Mouse (Mus musculus) forebrain, embryonic 13.5 days (tissue): ENCODE data around the gene Usf2. TPM values are rescaled to one million over a fixed set of nuclear protein-coding genes. Genes with fewer than 3 reads are reported as not detected.

Source experiments
- ATAC-seq: fragments of 200-750 bp; cut with Nextera tagmentation; 2 replicates; pipeline ENCODE4 v1.8.0; 2017
- H3K27ac ChIP-seq: fragments of 300-500 bp; sonication (generic); 2 replicates; pipeline ENCODE4 v1.5.1; 2015; ENCODE audit warnings: inconsistent platforms, mild to moderate bottlenecking, moderate library complexity
- H3K27me3 ChIP-seq: fragments of 300-500 bp; sonication (generic); 2 replicates; pipeline ENCODE4 v1.6.1; 2015; ENCODE audit warnings: mild to moderate bottlenecking, inconsistent platforms
- H3K36me3 ChIP-seq: fragments of 300-500 bp; sonication (generic); 2 replicates; pipeline ENCODE4 v1.6.1; 2015; ENCODE audit warnings: mild to moderate bottlenecking, inconsistent platforms; ENCODE audit not compliant: poor library complexity, severe bottlenecking
- H3K4me1 ChIP-seq: fragments of 300-500 bp; sonication (generic); 2 replicates; pipeline ENCODE4 v1.6.1; 2015; ENCODE audit warnings: inconsistent platforms
- H3K4me2 ChIP-seq: fragments of 300-500 bp; sonication (generic); 2 replicates; pipeline ENCODE4 v1.6.1; 2015; ENCODE audit warnings: inconsistent platforms, mild to moderate bottlenecking, moderate library complexity
- H3K4me3 ChIP-seq: fragments of 300-500 bp; sonication (generic); 2 replicates; pipeline ENCODE4 v1.5.1; 2015; ENCODE audit warnings: mild to moderate bottlenecking, inconsistent platforms
- H3K9ac ChIP-seq: fragments of 300-500 bp; sonication (generic); 2 replicates; pipeline ENCODE4 v1.6.1; 2015; ENCODE audit warnings: mild to moderate bottlenecking, inconsistent platforms
- H3K9me3 ChIP-seq: fragments of 300-500 bp; sonication (generic); replicated peaks from 2 replicates; pipeline ENCODE4 v1.6.1; 2016; ENCODE audit warnings: inconsistent platforms
- WGBS: fragments of 180-500 bp; shearing (Covaris S2); methylation state at CpG from one replicate; pipeline ENCODE4 v1.1.7; 2015; 5-methylcytosine and 5-hydroxymethylcytosine counted together
- polyA plus RNA-seq: library from polyadenylated mRNA; unstranded; fragments of >200 nt; fragmentation: Nextera tagmentation; extraction: Ambion mirVana; gene quantifications from 2 replicates; pipeline ENCODE4 v1.2.1, GENCODE M21; 2015

The Usf2 gene
- polyA plus RNA-seq, 1 experiment from 2014 or later, result 24.4 TPM

GRCm38 (mm10) chr7:30972426-30973250 lies 16.0 kb upstream of the Usf2 start:
- WGBS, result 3% methylated on average over 41 of the region's 41 CpGs

GRCm38 (mm10) chr7:30971901-30972300 lies 15.3 kb upstream of the Usf2 start:
- Histone ChIP-seq H3K4me2 (peak overlapping the region; percentile 75), H3K9ac (no peak overlapping the region), H3K27me3 (peaks cover 14% of the 10 kb centered on the region), H3K9me3 (no peaks in the 10 kb centered on the region), H3K36me3 (peaks cover 5% of the 10 kb centered on the region; the same call in 1 of the 2 replicates), H3K4me1 (peaks cover 11% of the 10 kb centered on the region), H3K27ac (no peak overlapping the region), H3K4me3 (no peak overlapping the region; the same call in 1 of the 2 replicates)
- no peak for ATAC-seq
- 94% methylated on average over 15 of the region's 15 CpGs for WGBS

More at GRCm38 (mm10) chr7:30972426-30973250, 16.0 kb upstream of the Usf2 start:
- Histone ChIP-seq H3K4me1 (peaks cover 11% of the 10 kb centered on the region), H3K27me3 (peaks cover 14% of the 10 kb centered on the region), H3K9ac (peak overlapping the region; percentile 68), H3K9me3 (no peaks in the 10 kb centered on the region), H3K4me3 (peak overlapping the region; percentile 43), H3K4me2 (peak overlapping the region; percentile 75), H3K27ac (no peak overlapping the region), H3K36me3 (peaks cover 5% of the 10 kb centered on the region; the same call in 1 of the 2 replicates)
- ATAC-seq, result peak; percentile 44

GRCm38 (mm10) chr7:30969174-30969573 lies 12.6 kb upstream of the Usf2 start:
- no peak for ATAC-seq
- no peak overlapping the region for H3K4me2 ChIP-seq
- H3K4me1 ChIP-seq, result peaks cover 11% of the 10 kb centered on the region
- no peaks in the 10 kb centered on the region for H3K9me3 ChIP-seq
- H3K27ac ChIP-seq, result no peak overlapping the region
- 95% methylated on average over 4 of the region's 4 CpGs for WGBS
- no peak overlapping the region for H3K9ac ChIP-seq
- no peak overlapping the region for H3K4me3 ChIP-seq
- peaks cover 14% of the 10 kb centered on the region for H3K27me3 ChIP-seq
- peaks cover 5% of the 10 kb centered on the region; the same call in 1 of the 2 replicates for H3K36me3 ChIP-seq

GRCm38 (mm10) chr7:30968611-30969010 lies 12.0 kb upstream of the Usf2 start:
- Histone ChIP-seq H3K4me1 (peaks cover 8% of the 10 kb centered on the region), H3K9me3 (no peaks in the 10 kb centered on the region), H3K36me3 (peaks cover 5% of the 10 kb centered on the region; the same call in 1 of the 2 replicates), H3K9ac (no peak overlapping the region), H3K4me2 (no peak overlapping the region), H3K27me3 (peaks cover 13% of the 10 kb centered on the region), H3K27ac (no peak overlapping the region), H3K4me3 (no peak overlapping the region)
- no peak for ATAC-seq
- 91% methylated on average over 8 of the region's 8 CpGs for WGBS

- Histone ChIP-seq H3K27me3 (no peaks in the 10 kb centered on the region), H3K4me1 (no peaks in the 10 kb centered on the region), H3K9me3 (no peaks in the 10 kb centered on the region), H3K36me3 (peaks cover 10% of the 10 kb centered on the region; the same call in 1 of the 2 replicates), H3K9ac (no peak overlapping the region), H3K4me3 (no peak overlapping the region), H3K4me2 (no peak overlapping the region), H3K27ac (no peak overlapping the region)
- ATAC-seq, result no peak
- WGBS, result 74% methylated on average over 3 of the region's 3 CpGs
These were observed 10.1 kb upstream of the Usf2 start for GRCm38 (mm10) chr7:30966657-30967056.

GRCm38 (mm10) chr7:30965677-30966076 lies 9.1 kb upstream of the Usf2 start:
- no peak overlapping the region for H3K9ac ChIP-seq
- WGBS, result 69% methylated on average over 14 of the region's 14 CpGs
- peaks cover 8% of the 10 kb centered on the region; the same call in 1 of the 2 replicates for H3K36me3 ChIP-seq
- no peaks in the 10 kb centered on the region for H3K9me3 ChIP-seq
- H3K27me3 ChIP-seq, result no peaks in the 10 kb centered on the region
- ATAC-seq, result no peak
- no peak overlapping the region for H3K4me3 ChIP-seq
- H3K4me2 ChIP-seq, result no peak overlapping the region
- no peak overlapping the region for H3K27ac ChIP-seq
- H3K4me1 ChIP-seq, result no peaks in the 10 kb centered on the region

GRCm38 (mm10) chr7:30964366-30964765 lies 7.8 kb upstream of the Usf2 start:
- H3K4me1 ChIP-seq, result no peaks in the 10 kb centered on the region
- H3K9ac ChIP-seq, result no peak overlapping the region
- no peaks in the 10 kb centered on the region for H3K9me3 ChIP-seq
- H3K4me3 ChIP-seq, result no peak overlapping the region
- no peak for ATAC-seq
- H3K4me2 ChIP-seq, result no peak overlapping the region
- no peak overlapping the region for H3K27ac ChIP-seq
- no peaks in the 10 kb centered on the region for H3K27me3 ChIP-seq
- 0 out of 2 replicates have a peak, but pooled peaks cover 5% of the 10 kb centered on the region for H3K36me3 ChIP-seq
- 94% methylated on average over 7 of the region's 7 CpGs for WGBS

- Histone ChIP-seq H3K36me3 (peaks cover 16% of the 10 kb centered on the region; the same call in 1 of the 2 replicates), H3K4me1 (peaks cover 10% of the 10 kb centered on the region), H3K4me3 (no peak overlapping the region), H3K4me2 (no peak overlapping the region), H3K9ac (no peak overlapping the region), H3K27ac (no peak overlapping the region), H3K9me3 (no peaks in the 10 kb centered on the region), H3K27me3 (no peaks in the 10 kb centered on the region)
- WGBS, result 90% methylated on average over 5 of the region's 5 CpGs
- no peak for ATAC-seq
These were observed 6.3 kb upstream of the Usf2 start for GRCm38 (mm10) chr7:30962862-30963261.

- 88% methylated on average over 6 of the region's 6 CpGs for WGBS
- H3K4me3 ChIP-seq, result no peak overlapping the region
These were observed 3.3 kb upstream of the Usf2 start for GRCm38 (mm10) chr7:30959786-30960349.

GRCm38 (mm10) chr7:30958866-30959487 lies 2.4 kb upstream of the Usf2 start:
- H3K4me3 ChIP-seq, result no peak overlapping the region
- WGBS, result 96% methylated on average over 9 of the region's 9 CpGs
- H3K4me1 ChIP-seq, result peaks cover 22% of the 10 kb centered on the region
- peaks cover 30% of the 10 kb centered on the region for H3K36me3 ChIP-seq
- no peak overlapping the region for H3K4me2 ChIP-seq
- H3K27ac ChIP-seq, result no peak overlapping the region
- H3K27me3 ChIP-seq, result no peaks in the 10 kb centered on the region
- no peaks in the 10 kb centered on the region for H3K9me3 ChIP-seq
- ATAC-seq, result no peak
- H3K9ac ChIP-seq, result 0 out of 2 replicates have a peak overlapping the region, but pooled peaks have one; percentile 96

More at GRCm38 (mm10) chr7:30959786-30960349, 3.3 kb upstream of the Usf2 start:
- Histone ChIP-seq H3K4me2 (no peak overlapping the region), H3K36me3 (peaks cover 21% of the 10 kb centered on the region), H3K9me3 (no peaks in the 10 kb centered on the region), H3K27ac (no peak overlapping the region), H3K4me1 (peaks cover 21% of the 10 kb centered on the region), H3K9ac (no peak overlapping the region), H3K27me3 (no peaks in the 10 kb centered on the region)
- ATAC-seq, result no peak

- H3K4me1 ChIP-seq, result peaks cover 22% of the 10 kb centered on the region
- peak overlapping the region; percentile 94 for H3K4me3 ChIP-seq
- H3K9me3 ChIP-seq, result no peaks in the 10 kb centered on the region
- peak overlapping the region; percentile 98 for H3K27ac ChIP-seq
- peak overlapping the region; percentile 87 for H3K4me2 ChIP-seq
- H3K27me3 ChIP-seq, result no peaks in the 10 kb centered on the region
- ATAC-seq, result no peak
- 82% methylated on average over 28 of the region's 28 CpGs for WGBS
- H3K9ac ChIP-seq, result peak overlapping the region; percentile 96
- peaks cover 36% of the 10 kb centered on the region for H3K36me3 ChIP-seq
These were observed 1.7 kb upstream of the Usf2 start for GRCm38 (mm10) chr7:30958109-30958865.
